Mouse (Mus musculus) CD4-positive naive resting alpha-beta T cell, adult 57 days (primary cell): ENCODE data around the gene Tmem258. TPM values are rescaled to one million over a fixed set of nuclear protein-coding genes. Genes with fewer than 3 reads are reported as not detected.

ENCODE experiments used
- total RNA-seq: library from RNA; stranded (reverse); gene quantifications from one replicate; pipeline ENCODE4 v1.2.4, GENCODE M21; 2023

Gene Tmem258
- 102 TPM for total RNA-seq

GRCm38 (mm10) chr19:10203848-10204615 lies at the start of gene Tmem258, which contains the start of gene Fen1:
Gene Tmem258, plus strand, starts transcription at chr19:10204014.
Gene Fen1, minus strand, starts transcription at chr19:10204169.

GRCm38 (mm10) chr19:10182670-10183298 lies 21.0 kb upstream of the Tmem258 start, which contains the start of gene Fads1:
Gene Fads1, plus strand, starts transcription at chr19:10182888.

DNA sequence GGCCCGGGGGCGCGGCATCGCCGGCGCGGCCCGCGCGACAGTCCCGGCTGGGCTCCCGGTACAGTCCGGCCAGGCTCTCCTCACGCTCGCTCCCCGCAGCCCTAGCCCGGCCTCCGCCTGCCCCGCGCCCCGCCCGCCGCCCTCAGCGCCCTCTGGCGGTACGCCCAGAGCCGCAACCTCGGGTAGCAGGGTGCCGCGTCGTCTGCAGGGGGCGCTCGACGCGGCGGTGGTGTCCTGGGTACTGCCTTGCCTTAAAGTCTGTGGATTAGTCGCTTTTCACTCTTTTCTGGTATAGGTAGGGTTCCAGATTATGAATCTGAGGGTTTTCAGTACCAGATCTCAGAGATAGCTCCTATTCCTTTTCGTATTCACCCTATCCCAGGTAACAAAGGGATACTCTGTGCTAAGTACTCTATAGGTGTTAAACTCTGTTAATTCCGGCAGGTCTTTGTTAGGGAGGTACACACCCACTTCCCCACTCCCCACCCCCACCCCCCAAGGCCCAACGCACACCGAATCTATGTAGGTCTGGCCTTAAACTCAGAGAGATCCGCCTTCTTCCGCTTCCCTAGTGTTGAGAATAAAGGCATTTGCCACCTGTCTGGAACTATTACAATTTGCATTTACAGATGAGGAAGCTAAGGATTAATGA lies 37.0 kb downstream of the Tmem258 start, which contains the start of gene Myrf:
TSS of gene Myrf (minus strand) at position 95 of the 652 bp plus-strand sequence.

Other genes with a start within 250 kb of the Tmem258 start
- 1,062 TPM for gene Fth1, start 223.4 kb upstream of the Tmem258 start, total RNA-seq
- gene Best1, start 202.4 kb upstream of the Tmem258 start, total RNA-seq: not detected
- gene Rab3il1, start 202.3 kb upstream of the Tmem258 start, total RNA-seq: 1.5 TPM
- gene Fads3, start 162.4 kb upstream of the Tmem258 start, total RNA-seq: 2.5 TPM
- 0.83 TPM for gene Fads2, start 102.3 kb upstream of the Tmem258 start, total RNA-seq
- 14.6 TPM for gene Fads1, start 21.1 kb upstream of the Tmem258 start, total RNA-seq
- gene Fen1, start 155 bp downstream of the Tmem258 start, total RNA-seq: 18.4 TPM
- gene Myrf, start 36.7 kb downstream of the Tmem258 start, total RNA-seq: 1.6 TPM
- not detected for gene Dagla, start 100.9 kb downstream of the Tmem258 start, total RNA-seq
- gene Syt7, start 185.1 kb downstream of the Tmem258 start, total RNA-seq: not detected